Mouse (Mus musculus): ENCODE data around the gene Cdh24. TPM values are rescaled to one million over a fixed set of nuclear protein-coding genes. Genes with fewer than 3 reads are reported as not detected.
A peak's percentile ranks its signal among the peaks of the same experiment; 100 is the strongest.

The Cdh24 gene
- polyA plus RNA-seq, 2 experiments: 5.7 to 50.0 TPM

DNA sequence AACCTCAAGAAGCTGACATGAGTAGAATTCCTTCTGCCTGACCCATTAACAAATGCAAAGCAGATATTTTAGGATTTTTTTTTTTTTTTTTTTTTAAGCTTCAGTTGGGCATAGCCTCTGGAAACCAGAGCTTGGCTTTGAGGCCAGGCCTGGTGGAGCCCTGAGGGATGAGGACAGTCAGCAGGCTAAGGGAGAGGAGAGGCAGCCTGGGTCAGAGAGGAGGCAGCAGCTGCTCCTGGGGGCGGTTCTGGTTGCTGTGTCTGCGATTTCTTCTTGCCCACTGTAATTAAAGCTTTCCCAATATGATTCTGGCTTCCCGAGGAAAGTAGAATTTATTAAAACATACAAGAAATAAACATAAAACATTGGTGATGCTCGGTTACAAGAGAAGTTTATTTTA is 31.9 kb downstream of the Cdh24 start:
- peaks cover 9% of the 10 kb centered on the region for H3K4me1 ChIP-seq (ENCODE audit: control insufficient read depth, insufficient read depth, low read length)
- WGBS: 67% methylated on average over 4 of the region's 4 CpGs
- peaks cover 25% of the 10 kb centered on the region for H3K36me3 ChIP-seq (ENCODE audit: control insufficient read depth, insufficient read depth, low read length)
- no peaks in the 10 kb centered on the region for H3K9me3 ChIP-seq (ENCODE audit: control insufficient read depth, low read length)
- no peak for DNase-seq (ENCODE audit: low spot score)
- H3K4me2 ChIP-seq (replicated peaks; ENCODE audit: low read depth, low read length, severe bottlenecking): no peak overlapping the region
- no peaks in the 10 kb centered on the region for H3K27me3 ChIP-seq (ENCODE audit: control insufficient read depth, insufficient read depth, low read length)
- H3K27ac ChIP-seq (replicated peaks; ENCODE audit: low read depth, low read length): no peak overlapping the region
- no peak overlapping the region for H3K4me3 ChIP-seq (replicated peaks; ENCODE audit: low read length)
- H3K9ac ChIP-seq (ENCODE audit: low read depth, low read length, severe bottlenecking): no peak overlapping the region
- no peak for TF ChIP-seq POLR2A (IDR thresholded peaks at IDR 0.05; ENCODE audit: borderline replicate concordance, extremely low read depth, insufficient read depth, insufficient read length)
- ATAC-seq (ENCODE audit: low FRiP score, low read depth): no peak

DNA sequence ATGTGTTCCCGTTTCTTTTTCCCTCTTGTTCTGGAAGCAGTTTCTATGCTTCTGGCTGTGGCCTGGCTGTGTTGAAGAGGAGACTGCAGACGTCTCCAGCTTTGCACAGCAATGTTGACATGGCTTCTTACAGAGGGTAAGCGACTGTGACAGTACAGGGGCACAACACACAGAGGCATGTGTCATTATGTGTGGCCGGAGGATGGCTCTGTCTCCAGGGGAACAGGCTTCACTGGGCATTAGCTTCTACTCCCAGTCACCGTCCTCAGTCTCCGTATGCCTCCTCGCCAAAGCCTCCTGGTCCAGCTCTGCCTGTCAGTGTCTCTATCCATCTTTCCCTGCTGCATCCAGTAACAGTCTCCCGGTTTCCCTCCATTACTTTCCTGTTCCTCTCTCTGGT is 33.9 kb downstream of the Cdh24 start:
- H3K27ac ChIP-seq (replicated peaks; ENCODE audit: low read depth, low read length): no peak overlapping the region
- peaks cover 12% of the 10 kb centered on the region; the same call in 1 of the 2 replicates for H3K36me3 ChIP-seq (ENCODE audit: control insufficient read depth, insufficient read depth, low read length)
- no peak overlapping the region for H3K9ac ChIP-seq (ENCODE audit: low read depth, low read length, severe bottlenecking)
- no peak for TF ChIP-seq POLR2A (IDR thresholded peaks at IDR 0.05; ENCODE audit: borderline replicate concordance, extremely low read depth, insufficient read depth, insufficient read length)
- WGBS: 58% methylated on average over 8 of the region's 8 CpGs
- H3K4me1 ChIP-seq (ENCODE audit: control insufficient read depth, insufficient read depth, low read length): peaks cover 18% of the 10 kb centered on the region
- H3K9me3 ChIP-seq (ENCODE audit: control insufficient read depth, low read length): no peaks in the 10 kb centered on the region
- ATAC-seq (ENCODE audit: low FRiP score, low read depth) (no peak), DNase-seq (ENCODE audit: low spot score) (no peak)
- H3K27me3 ChIP-seq (ENCODE audit: control insufficient read depth, insufficient read depth, low read length): no peaks in the 10 kb centered on the region
- H3K4me3 ChIP-seq (replicated peaks; ENCODE audit: low read length): no peak overlapping the region
- no peak overlapping the region for H3K4me2 ChIP-seq (replicated peaks; ENCODE audit: low read depth, low read length, severe bottlenecking)

DNA sequence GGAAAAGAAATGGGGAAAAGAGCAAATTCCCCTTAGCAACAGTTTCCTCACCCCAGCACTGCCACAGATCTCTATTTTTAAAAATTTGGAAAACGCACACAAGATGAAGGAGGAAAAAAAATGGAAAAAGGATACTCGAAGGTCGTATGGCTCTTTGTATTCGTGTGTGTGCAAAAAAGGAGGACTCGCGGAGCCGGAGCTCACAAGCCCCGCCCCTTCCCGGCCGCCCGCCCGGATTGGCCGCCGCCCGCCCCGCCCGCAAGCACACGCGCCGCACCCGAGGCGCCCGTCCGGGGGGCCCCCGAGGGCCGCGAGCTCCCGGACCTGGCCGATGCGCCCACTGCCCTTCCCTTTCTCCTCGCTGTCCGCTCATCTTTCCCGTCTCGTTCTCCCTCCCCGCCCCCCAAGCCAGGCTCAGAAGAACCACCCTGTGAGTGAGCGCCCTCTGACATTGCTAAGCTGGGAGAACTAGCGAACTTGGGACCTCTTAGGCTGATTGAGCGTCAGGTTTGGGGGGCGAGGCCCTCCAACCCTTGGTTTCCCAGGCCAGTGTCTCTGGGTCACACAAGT is 35.3 kb downstream of the Cdh24 start, which contains the start of gene 4931414P19Rik:
4931414P19Rik (minus strand) TSS at position 242 of the 570 bp plus-strand sequence.
- TF ChIP-seq POLR2A (IDR thresholded peaks at IDR 0.05; ENCODE audit: borderline replicate concordance, extremely low read depth, insufficient read depth, insufficient read length): 0 out of 2 replicates have a peak, but pooled peaks have one; percentile 28
- Histone ChIP-seq H3K27ac (replicated peaks; ENCODE audit: low read depth, low read length) (peak within 1 kb of the TSS; percentile 73), H3K4me1 (ENCODE audit: control insufficient read depth, insufficient read depth, low read length) (peaks cover 18% of the 10 kb centered on the region), H3K27me3 (ENCODE audit: control insufficient read depth, insufficient read depth, low read length) (no peaks in the 10 kb centered on the region), H3K4me3 (replicated peaks; ENCODE audit: low read length) (peak within 1 kb of the TSS; percentile 49), H3K9me3 (ENCODE audit: control insufficient read depth, low read length) (no peaks in the 10 kb centered on the region), H3K4me2 (replicated peaks; ENCODE audit: low read depth, low read length, severe bottlenecking) (peak within 1 kb of the TSS; percentile 56), H3K36me3 (ENCODE audit: control insufficient read depth, insufficient read depth, low read length) (no peaks in the 10 kb centered on the region), H3K9ac (ENCODE audit: low read depth, low read length, severe bottlenecking) (peak within 1 kb of the TSS; percentile 56)
- WGBS: 1% methylated on average over 25 of the region's 39 CpGs
- DNase-seq (ENCODE audit: low spot score): peak; percentile 69
- ATAC-seq (ENCODE audit: low FRiP score, low read depth): peak; percentile 39; the same call in 1 of the 2 replicates

DNA sequence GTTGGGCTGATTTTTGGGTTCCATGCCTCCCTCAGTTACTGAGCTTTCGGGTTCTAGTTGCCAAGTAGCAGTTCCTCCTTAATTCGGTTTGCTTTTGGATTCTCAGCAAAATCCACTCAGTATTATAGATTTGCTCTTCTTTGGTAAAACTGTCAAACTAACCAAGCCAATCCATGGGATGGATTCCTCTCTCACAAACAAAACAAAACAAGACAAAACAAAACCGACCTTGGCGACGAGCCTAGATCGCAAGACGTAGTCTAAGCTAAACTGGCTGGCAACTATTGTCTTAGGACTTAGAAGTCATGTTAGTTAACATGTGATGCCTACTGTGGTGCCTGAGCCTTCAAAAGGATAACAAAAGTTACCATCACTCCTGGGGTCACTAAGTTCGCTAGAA is 37.5 kb downstream of the Cdh24 start:
- peak overlapping the region; percentile 84; the same call in 1 of the 2 replicates for H3K9ac ChIP-seq (ENCODE audit: low read depth, low read length, severe bottlenecking)
- H3K4me2 ChIP-seq (replicated peaks; ENCODE audit: low read depth, low read length, severe bottlenecking): peak overlapping the region; percentile 44
- ATAC-seq (ENCODE audit: low FRiP score, low read depth): no peak
- H3K27me3 ChIP-seq (ENCODE audit: control insufficient read depth, insufficient read depth, low read length): no peaks in the 10 kb centered on the region
- peaks cover 18% of the 10 kb centered on the region for H3K4me1 ChIP-seq (ENCODE audit: control insufficient read depth, insufficient read depth, low read length)
- TF ChIP-seq POLR2A (IDR thresholded peaks at IDR 0.05; ENCODE audit: borderline replicate concordance, extremely low read depth, insufficient read depth, insufficient read length): no peak
- H3K36me3 ChIP-seq (ENCODE audit: control insufficient read depth, insufficient read depth, low read length): no peaks in the 10 kb centered on the region
- peak overlapping the region; percentile 90 for H3K27ac ChIP-seq (replicated peaks; ENCODE audit: low read depth, low read length)
- no peaks in the 10 kb centered on the region for H3K9me3 ChIP-seq (ENCODE audit: control insufficient read depth, low read length)
- H3K4me3 ChIP-seq (replicated peaks; ENCODE audit: low read length): peak overlapping the region; percentile 62
- no peak for DNase-seq (ENCODE audit: low spot score)
- 82% methylated on average over 8 of the region's 8 CpGs for WGBS

DNA sequence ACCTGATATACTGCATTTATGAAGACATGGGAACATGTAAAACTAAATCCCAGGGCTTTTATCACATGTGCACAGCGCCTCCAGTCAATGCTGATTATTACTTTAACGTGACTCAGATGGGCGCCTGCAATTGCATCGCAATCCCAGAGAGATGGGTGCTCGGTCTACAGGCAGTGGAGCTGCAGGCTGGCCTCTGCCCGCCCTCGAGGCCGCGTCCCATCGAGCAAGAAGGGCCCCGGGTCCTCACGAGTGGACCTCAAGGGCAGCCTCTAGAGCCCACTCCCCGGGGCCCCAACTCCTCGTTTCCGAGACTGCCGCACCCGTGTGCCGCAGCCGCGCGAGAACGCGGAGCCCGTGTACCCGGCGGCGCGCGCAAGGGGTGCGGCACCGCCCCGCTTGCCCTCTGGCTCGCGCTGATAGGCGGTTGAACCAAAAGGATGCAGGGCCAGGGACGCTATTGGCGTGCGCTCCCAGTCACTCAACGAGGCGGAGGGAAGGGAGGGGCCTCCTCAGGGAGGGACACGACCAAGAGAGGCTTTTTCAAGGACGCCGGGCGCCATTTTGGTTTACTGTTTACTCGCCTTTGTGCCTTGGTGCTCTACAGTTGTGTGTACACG is 38.0 kb downstream of the Cdh24 start:
- Histone ChIP-seq H3K9me3 (ENCODE audit: control insufficient read depth, low read length) (no peaks in the 10 kb centered on the region), H3K27me3 (ENCODE audit: control insufficient read depth, insufficient read depth, low read length) (no peaks in the 10 kb centered on the region), H3K4me3 (replicated peaks; ENCODE audit: low read length) (peak overlapping the region; percentile 62), H3K27ac (replicated peaks; ENCODE audit: low read depth, low read length) (peak overlapping the region; percentile 90), H3K9ac (ENCODE audit: low read depth, low read length, severe bottlenecking) (peak overlapping the region; percentile 84), H3K4me2 (replicated peaks; ENCODE audit: low read depth, low read length, severe bottlenecking) (peak overlapping the region; percentile 44), H3K4me1 (ENCODE audit: control insufficient read depth, insufficient read depth, low read length) (peaks cover 18% of the 10 kb centered on the region), H3K36me3 (ENCODE audit: control insufficient read depth, insufficient read depth, low read length) (no peaks in the 10 kb centered on the region)
- under 1% methylated on average over 44 of the region's 46 CpGs for WGBS
- TF ChIP-seq POLR2A (IDR thresholded peaks at IDR 0.05; ENCODE audit: borderline replicate concordance, extremely low read depth, insufficient read depth, insufficient read length): peak; percentile 88
- ATAC-seq (ENCODE audit: low FRiP score, low read depth): peak; percentile 98
- DNase-seq (ENCODE audit: low spot score): peak; percentile 98

Data from limb, embryonic 14.5 days (tissue).